Mouse (Mus musculus) embryo, embryonic 11.5 days (tissue): ENCODE measurements around the gene Ppp1r11.
A peak's percentile ranks its signal among the peaks of the same experiment; 100 is the strongest.

Experiments used
- DNase-seq: peaks from one replicate; pipeline ENCODE4 v3.0.0-alpha.2; 2012; ENCODE audit warnings: low read depth, low spot score

Ppp1r11 gene

DNA sequence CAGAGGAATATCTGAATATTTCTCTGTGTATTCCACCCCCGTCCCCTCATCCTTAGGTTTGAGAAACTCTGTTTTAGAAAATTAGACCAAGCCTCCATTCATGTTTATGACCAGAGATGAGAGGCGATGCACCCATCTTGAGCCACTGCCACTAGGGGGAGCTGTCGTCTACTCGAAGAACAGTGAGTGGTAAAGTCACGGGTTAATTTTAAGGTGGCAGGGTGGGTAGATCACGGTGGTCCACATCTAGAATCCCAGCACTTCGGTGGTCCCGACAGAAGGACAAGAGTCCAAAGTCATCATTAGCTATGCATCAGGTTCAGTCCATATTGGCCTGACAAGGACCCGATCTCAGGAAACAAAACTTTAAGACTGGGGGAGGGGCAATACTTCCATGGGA, 36.5 kb downstream of the Ppp1r11 start:
- DNase-seq, result peak; percentile 31

DNA sequence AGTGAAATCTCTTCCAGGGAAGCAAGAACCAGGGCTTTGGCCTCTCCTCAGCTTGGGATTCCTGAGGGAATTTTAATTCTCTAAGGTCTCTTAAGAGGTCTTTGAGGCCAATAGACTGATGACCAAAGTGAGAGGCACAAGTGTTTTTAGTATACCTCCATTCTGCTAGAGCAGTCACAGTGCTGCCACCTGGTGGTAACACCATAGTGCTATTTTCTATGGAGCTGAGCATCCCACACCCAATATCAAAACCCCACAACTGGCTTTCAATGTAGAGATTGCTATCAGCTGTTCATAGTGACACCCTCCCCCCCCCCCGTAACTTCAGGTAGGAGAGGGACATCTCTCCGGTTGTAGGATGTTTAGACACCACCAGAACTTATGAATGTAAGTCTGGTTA, 37.4 kb downstream of the Ppp1r11 start:
- peak; percentile 62 for DNase-seq

DNA sequence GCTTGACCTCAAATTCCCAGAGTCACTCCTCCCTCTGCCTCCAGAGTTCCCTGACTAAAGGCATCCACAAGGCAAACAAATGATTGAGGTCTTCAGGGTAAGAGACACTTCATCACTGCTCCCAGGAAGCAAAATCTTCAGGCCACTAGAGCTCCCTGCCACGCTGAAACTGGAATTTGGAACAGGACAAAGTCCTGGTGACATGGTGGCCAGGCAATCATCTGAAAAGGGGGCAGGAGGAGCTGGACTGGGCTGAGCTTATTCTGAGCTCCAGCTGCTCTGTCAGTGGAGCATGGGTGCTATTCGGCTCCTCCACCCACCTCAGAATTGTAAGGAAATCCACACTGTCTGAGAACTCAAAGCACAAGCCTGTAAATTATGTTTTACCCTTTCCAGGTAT, 39.5 kb downstream of the Ppp1r11 start:
- DNase-seq, result no peak

DNA sequence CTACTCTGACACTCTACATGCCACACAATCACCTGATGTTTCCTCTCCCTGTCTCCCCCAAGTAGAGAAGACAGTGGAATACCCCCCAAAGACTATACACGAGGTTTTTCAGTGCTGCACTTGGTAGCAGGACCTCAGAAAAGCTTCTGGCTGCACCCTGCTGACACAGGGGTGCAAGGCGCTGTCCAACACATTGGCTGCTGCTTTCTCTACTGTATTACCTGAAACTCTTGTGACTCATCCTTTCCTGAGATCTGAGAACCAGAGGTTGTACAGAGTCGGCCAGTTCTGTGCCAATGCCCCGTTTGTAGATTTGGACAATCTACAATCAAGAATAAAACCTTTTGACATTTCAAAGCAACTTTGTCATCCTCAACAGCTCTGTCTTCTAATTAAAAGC, 41.7 kb downstream of the Ppp1r11 start:
- no peak for DNase-seq

DNA sequence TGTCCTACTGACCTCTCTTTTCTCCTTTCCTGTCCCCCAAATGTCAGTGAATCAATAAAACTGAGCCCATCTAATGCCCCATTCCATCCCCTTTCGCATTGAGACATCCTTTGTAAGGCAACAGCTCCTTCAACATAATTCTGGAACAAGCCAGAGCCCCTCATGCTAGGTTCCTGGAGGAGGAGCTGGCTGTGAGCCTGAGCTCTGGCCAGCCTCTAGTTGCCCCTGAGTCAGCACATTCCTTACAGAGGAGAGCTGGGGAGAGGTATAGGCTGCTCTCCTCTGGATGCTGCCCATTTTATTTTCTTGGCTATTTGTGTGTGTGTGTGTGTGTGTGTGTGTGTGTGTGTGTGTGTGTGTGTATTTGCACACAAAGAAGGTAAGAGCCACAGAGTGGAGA, 43.3 kb downstream of the Ppp1r11 start:
- DNase-seq, result no peak

DNA sequence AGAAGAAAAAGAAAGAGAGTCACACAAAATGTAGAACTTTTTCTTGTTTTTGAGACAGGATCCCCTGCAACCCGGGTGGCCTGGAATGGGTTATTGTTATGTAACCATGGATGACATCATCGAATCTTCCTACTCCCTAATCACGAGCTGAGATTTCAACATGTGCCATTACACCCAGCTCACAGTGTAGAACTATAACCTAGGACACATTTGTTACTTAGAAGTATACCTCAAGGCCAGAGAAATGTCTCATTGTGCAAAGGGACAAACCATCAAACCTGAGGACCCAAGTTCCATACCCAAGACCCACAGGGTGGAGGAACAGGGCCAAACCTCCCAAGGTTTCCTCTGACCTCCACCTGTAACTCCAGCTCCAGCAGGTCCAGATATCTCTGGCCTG, 47.9 kb downstream of the Ppp1r11 start:
- no peak for DNase-seq

GRCm38 (mm10) chr17:36900691-36901090, 50.9 kb downstream of the Ppp1r11 start:
- no peak for DNase-seq

DNA sequence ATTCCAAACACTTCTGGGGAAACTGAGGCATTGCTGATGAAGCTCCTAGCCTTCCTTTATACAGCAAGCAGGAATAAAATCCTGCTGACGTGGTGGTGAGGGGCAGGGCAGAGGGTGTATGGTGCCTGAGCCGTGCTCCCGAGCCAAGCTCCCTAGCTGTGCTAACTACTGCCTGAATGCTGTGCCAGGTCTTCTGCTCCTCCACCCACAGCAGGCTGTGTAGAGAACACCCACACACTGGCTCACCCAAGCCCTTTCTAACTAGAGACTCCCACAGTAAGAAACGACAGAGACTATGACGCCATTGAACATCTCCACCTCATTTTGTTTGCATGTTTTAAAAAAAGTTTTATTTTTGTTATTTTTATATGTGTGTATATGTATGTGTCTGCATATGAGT, 51.5 kb downstream of the Ppp1r11 start:
- DNase-seq, result no peak

GRCm38 (mm10) chr17:36899376-36899775, 52.2 kb downstream of the Ppp1r11 start:
- DNase-seq, result no peak
